Mouse (Mus musculus) embryo, embryonic 10 days (tissue): Measurements from ENCODE around the gene Galnt13.
"Not testable (repeated sequence)": the region's sequence is repeated elsewhere in the genome, so short reads cannot be mapped to it uniquely, and the experiment has no call there.

Source experiments
- DNase-seq: peaks from one replicate; pipeline ENCODE4 v3.0.0-alpha.2; 2015; ENCODE audit warnings: low spot score

Gene Galnt13

DNA sequence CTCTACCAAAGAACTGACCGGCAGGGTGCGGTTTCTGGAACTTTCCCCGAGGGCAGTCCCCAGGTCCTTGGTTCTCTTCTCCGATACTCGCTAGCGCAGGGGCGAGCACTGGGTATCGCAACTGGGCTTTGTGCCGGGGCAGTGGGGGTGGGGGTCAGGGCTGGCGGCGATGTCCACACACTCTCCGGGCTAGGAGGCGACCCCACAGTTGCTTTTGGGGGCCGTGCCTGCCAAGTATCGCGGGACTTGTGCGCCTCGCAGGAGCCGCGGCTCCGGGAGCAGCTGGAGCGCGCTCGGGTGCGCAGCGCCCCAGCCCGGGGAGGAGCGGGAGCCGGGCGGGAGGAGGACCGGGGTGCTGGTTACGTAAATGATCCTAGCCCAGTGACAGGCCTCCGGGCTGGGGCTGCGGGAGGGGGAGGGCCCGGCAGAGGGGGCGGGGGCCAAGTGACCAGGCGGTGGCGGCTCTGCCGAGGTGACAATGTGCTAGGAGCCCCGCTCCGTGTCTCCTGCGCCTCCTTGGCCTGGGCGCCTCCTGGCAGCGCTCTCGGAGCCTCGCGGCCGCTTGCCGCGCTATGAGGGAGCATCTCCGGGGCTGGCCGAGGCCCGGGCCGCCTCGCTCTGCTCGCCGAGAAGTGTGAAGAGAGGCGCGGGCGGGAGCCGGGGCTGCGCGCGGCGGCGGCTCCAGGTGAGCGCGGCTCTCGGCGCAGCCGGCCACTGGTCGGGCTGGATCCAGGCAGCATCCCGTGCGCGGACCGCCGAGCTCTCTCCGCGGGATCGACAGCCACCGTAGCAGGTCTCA is at the start of gene Galnt13:
TSS of gene Galnt13 (plus strand) at position 381 of the 799 bp plus-strand sequence.
- DNase-seq: peak; percentile 71

DNA sequence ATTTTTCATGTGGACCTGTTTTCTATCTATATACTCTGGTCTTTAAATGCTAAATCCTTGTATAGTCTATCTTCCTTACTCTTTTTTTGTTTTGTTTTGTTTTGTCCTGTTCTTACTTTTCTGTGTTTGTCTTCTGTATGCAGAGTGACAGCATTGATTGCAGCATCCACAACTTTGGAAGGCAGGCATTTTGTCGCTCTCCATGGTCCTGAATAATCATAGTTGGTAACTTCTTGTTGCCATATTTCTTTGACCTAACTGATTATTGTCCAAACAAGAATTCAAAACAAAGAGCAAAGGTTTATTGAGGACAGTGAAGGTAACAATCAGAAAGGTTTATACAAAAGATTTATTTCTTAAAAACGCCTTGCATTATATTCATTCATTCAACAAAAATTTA is 5.1 kb upstream of the Galnt13 start:
- peak; percentile 70 for DNase-seq

GRCm38 (mm10) chr2:54435380-54435779 is 737 bp upstream of the Galnt13 start:
- no peak for DNase-seq

DNA sequence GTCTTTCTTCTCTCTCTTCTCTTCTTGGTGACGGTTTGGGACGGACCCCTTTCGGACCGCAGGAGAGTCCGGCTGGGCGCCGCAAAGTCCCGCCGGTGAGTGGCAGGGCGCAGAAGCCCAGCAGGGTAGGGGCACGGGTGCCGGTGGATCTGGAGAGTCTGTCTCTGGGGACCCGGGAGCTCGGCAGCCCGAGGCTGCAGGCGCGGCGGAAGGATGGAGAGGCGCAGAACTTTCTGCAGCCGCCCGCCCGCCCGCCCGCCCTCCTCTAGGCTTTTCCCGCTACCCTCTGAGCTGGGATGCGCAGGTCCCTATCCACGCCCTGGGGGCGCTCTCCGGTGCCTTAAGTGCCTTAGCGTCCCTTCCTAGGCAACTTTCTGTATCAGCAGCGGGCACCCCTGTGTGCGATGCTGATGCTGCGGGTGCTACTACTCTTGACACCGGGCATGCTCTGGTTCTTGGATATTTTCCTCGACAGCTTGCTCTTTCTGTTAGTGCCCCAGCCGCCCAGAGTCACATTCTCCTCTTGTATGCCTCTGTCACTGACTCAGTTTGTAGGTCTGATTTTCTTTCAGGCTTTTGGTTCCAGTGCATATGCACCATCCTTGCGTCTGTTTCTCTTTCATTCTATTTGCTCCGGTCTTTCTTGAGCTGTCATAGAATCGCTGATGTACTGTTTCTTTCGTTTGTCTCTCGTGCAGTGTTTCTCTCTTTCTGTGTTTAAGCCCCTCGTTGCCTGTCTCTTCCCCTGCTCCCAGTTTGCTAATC is 801 bp downstream of the Galnt13 start:
- DNase-seq: peak; percentile 66

- peak; percentile 12 for DNase-seq
Observed at GRCm38 (mm10) chr2:54437501-54437830, 1.3 kb downstream of the Galnt13 start.

DNA sequence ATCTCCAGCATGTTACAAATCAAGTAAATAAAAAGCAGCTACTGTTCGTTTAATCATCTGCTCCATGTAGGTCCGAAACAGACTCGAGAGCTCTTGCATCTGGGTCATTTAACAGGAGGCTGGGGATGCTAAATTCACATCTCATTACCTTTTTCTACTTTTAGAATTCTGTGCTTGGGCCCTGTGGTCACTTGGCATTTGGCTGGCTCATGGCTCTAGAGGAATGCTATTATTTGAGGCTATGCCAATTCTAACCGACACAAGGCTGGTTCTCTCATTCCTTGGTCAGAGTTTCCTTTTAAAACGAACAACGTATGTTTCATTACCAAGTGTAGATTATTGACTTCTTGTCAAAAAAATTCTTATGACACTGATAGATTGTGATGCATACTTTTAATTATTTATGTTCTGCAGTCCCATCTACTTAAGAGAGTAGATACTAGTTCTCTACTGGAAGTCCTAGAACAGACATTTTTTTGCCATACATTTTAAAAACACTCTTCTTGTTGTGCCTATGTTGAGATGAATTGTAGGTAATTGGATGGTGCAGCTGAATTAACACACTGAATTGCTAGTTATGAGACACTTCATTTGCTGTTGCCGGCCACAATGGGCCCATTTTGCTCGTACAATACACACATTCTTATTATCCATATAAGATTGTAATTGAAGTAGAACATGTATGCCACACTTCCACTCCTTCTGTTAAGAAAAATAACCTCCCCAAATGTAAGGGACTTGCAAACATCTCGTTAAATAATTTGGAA is 6.8 kb downstream of the Galnt13 start:
- DNase-seq: no peak

- no peak for DNase-seq
Observed at GRCm38 (mm10) chr2:54483426-54483825, 47.3 kb downstream of the Galnt13 start.

DNA sequence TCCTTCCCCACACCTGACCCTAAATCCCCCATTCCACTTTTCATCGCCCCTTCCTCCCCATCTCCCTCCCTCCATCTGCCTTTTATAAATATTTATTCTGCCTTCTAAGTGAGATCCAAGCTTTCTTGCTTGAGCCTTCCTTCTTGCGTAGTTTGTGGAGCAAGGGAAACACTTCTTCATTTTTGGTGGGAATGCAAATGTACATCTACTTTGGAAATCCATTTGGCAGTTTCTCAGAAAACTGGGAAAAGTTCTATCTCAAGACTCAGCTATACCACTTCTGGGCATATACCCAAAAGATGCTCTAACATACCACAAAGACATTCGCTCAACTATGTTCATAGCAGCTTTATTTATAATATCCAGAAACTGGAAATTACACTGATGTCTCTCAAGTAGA is 86.9 kb downstream of the Galnt13 start:
- DNase-seq: no peak

GRCm38 (mm10) chr2:54527073-54527472 is 91.0 kb downstream of the Galnt13 start:
- DNase-seq: no peak

- DNase-seq: no peak
Observed at GRCm38 (mm10) chr2:54558357-54559153, 122.4 kb downstream of the Galnt13 start.

- DNase-seq: no peak
Observed at GRCm38 (mm10) chr2:54565068-54565467, 129.0 kb downstream of the Galnt13 start.

GRCm38 (mm10) chr2:54567186-54567585 is 131.1 kb downstream of the Galnt13 start:
- DNase-seq: no peak

- no peak for DNase-seq
Observed at GRCm38 (mm10) chr2:54567632-54568031, 131.5 kb downstream of the Galnt13 start.

- DNase-seq: not testable (repeated sequence)
Observed at GRCm38 (mm10) chr2:54713817-54714216, 277.7 kb downstream of the Galnt13 start.

- no peak for DNase-seq
Observed at GRCm38 (mm10) chr2:54751232-54751631, 315.1 kb downstream of the Galnt13 start.

DNA sequence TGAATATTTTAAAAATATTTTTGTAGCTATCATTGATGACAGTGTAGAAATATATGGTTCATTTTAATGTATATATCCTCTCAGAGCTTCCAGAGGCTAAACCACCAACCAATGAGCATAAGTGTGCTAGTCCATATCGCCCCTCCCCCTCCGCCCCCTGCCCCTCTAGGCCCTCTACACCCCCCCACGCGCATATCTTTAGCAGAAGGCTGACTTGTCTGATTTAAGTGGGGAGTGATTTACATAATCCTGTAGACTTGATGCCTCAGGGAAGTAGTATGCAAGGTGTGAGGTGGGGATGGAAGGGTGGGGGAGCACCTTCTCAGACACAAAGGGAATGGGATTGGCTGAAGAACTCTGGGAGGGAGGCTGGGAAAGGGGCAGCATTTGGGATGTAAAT is 323.7 kb downstream of the Galnt13 start:
- DNase-seq: no peak

GRCm38 (mm10) chr2:54778790-54779273 is 342.7 kb downstream of the Galnt13 start:
- DNase-seq: no peak

GRCm38 (mm10) chr2:54813670-54814256 is 377.6 kb downstream of the Galnt13 start:
- no peak for DNase-seq

DNA sequence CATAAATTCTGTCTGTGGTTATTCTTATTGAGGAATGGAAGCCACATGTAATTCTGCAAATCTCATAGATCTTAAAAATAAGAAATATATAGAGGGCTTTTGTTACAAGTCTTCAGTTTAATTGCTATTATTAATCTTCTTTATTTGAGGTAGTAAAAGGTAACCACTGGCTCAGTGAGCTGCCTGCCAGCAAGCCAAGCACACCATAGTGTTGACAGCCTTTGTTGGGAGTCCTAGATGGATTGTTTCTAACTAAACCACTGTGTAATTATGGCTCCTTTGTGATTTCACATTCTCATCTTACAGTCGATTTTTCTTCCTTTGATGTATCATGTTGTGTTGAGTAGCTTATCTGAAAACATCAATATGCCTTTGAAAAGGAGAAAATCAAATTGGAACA is 405.1 kb downstream of the Galnt13 start:
- DNase-seq: no peak

DNA sequence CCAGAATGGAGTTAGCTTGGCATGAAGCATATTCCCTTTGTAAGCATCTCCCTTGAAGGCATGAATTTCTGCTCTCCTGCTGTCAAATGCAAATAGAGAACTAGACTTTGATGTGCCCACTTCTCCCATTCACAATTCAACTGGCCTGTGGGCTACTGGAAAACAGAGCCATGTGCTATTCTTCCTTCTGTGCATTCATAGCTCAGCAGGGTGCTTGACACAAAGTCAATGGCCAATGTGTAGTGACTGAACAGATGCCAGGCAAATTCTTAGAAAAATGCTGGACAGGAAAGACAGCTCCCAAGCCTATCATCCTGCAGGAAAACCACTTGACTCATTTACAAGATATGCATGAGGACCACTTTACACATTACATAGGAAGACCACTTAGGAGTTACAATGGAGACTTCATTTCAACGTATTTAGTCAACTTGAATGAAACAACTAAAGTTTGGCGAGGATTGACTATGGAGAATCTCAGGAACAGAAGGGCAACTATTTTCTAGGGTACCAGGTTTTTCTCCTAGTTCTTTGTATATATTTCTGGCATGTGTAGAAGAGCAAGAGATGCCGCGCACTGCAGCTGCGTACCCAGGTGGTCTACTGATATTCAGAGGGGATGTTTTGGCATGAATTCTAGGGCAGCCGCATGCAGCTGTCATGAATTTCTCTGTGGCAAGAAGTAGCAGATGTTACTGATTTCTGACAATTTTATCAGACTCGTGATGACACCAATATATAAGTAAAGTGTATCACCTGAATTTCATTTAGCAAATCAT is 470.4 kb downstream of the Galnt13 start:
- no peak for DNase-seq
